Mouse (Mus musculus): ENCODE results near the gene Hspb6. TPM values are rescaled to one million over a fixed set of nuclear protein-coding genes. Genes with fewer than 3 reads are reported as not detected.

The Hspb6 gene
- polyA plus RNA-seq, 1 experiment: 6.4 TPM

DNA sequence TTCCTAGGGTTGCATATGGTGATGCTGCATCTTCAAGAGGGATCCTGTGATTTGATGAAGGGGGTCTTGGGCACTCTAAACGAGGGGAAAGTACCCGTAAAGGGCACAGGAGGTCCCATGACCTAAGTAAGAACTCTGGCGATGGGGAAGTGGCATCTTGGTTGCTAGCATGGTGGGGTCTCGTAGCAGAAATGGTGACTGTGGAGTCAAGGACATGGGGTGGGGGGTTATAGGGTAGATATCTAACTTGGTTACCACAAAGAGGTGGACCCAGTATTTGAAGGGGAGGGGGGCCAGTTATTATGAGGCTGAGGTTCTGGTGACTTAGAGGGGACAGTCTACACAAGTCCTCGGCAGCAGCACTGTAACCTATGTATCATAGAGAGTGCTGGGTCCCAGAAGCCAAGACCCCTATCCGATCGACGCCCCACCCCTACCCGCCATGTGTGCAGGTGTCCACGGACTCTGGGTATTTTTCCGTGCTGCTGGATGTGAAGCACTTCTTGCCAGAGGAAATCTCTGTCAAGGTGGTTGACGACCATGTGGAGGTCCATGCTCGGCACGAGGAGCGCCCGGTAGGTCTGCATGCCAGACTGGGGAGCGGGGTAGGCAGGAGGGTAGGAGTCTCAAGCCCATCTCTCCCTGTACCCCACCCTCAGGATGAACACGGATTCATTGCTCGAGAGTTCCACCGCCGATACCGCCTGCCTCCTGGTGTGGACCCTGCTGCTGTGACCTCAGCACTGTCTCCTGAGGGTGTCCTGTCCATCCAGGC lies 2.0 kb downstream of the Hspb6 start:
- Histone ChIP-seq H3K36me3 (ENCODE audit: control insufficient read depth, insufficient read depth, low read length, poor library complexity, severe bottlenecking) (peaks cover 16% of the 10 kb centered on the region), H3K4me3 (ENCODE audit: low read depth, low read length) (no peak overlapping the region)

DNA sequence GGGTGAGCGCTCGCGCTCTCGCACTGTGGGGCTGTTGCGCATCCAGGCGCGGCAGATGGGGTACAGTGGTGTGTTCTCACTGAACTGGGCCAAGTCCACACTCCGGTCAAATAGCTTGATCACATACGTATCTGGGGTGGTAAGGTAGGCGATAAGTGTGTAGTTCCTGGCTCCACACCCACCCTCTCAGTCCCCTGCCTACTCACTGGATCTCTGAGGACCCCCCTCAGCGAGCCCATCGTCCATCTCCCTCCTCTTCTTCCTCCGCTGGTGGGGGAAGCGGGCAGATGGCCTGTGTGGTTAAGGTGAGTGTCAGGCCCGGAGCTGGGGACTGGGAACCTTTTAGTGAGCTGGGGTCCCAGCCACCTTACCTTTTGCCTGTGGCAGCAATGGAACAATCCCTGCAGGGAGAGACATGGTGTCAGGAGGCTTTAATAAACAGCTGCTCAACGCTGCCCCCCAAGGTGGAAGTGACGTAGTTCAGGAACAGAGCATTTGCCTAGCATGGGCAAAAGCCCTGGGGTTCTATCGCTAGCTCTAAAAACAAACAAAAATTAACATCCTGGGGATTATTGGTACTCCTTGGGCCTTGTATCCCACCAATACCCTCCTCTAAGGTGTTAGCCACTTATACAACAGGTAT lies 5.0 kb downstream of the Hspb6 start:
- no peaks in the 10 kb centered on the region for H3K9me3 ChIP-seq (replicated peaks; ENCODE audit: control insufficient read depth, insufficient read depth, low read length, poor library complexity, severe bottlenecking)
- no peak overlapping the region for H3K4me3 ChIP-seq (ENCODE audit: low read depth, low read length)
- H3K36me3 ChIP-seq (ENCODE audit: control insufficient read depth, insufficient read depth, low read length, poor library complexity, severe bottlenecking): peaks cover 16% of the 10 kb centered on the region
- peak; percentile 14 for TF ChIP-seq CTCF (IDR thresholded peaks at IDR 0.05; ENCODE audit: low read depth, low read length)
- TF ChIP-seq EP300 (IDR thresholded peaks at IDR 0.05; ENCODE audit: insufficient read depth, low read depth, low read length): no peak
- no peak overlapping the region for H3K9ac ChIP-seq (ENCODE audit: low read depth, poor library complexity, severe bottlenecking)
- H3K4me1 ChIP-seq (ENCODE audit: control insufficient read depth, insufficient read depth, low read length): peaks cover 3% of the 10 kb centered on the region
- no peaks in the 10 kb centered on the region for H3K27me3 ChIP-seq (ENCODE audit: control insufficient read depth, insufficient read depth, low read length, poor library complexity, severe bottlenecking)
- H3K27ac ChIP-seq (ENCODE audit: insufficient read depth, low read length): no peak overlapping the region

More for the DNA sequence above, 2.0 kb downstream of the Hspb6 start:
- H3K4me1 ChIP-seq (ENCODE audit: control insufficient read depth, insufficient read depth, low read length): peaks cover 3% of the 10 kb centered on the region
- H3K27ac ChIP-seq (ENCODE audit: insufficient read depth, low read length): no peak overlapping the region
- H3K27me3 ChIP-seq (ENCODE audit: control insufficient read depth, insufficient read depth, low read length, poor library complexity, severe bottlenecking): no peaks in the 10 kb centered on the region
- TF ChIP-seq CTCF (IDR thresholded peaks at IDR 0.05; ENCODE audit: low read depth, low read length) (no peak), EP300 (IDR thresholded peaks at IDR 0.05; ENCODE audit: insufficient read depth, low read depth, low read length) (no peak), POLR2A (IDR thresholded peaks at IDR 0.05; ENCODE audit: insufficient read depth, low read length) (no peak)
- no peaks in the 10 kb centered on the region for H3K9me3 ChIP-seq (replicated peaks; ENCODE audit: control insufficient read depth, insufficient read depth, low read length, poor library complexity, severe bottlenecking)
- peak overlapping the region; percentile 82; the same call in 1 of the 2 replicates for H3K9ac ChIP-seq (ENCODE audit: low read depth, poor library complexity, severe bottlenecking)

DNA sequence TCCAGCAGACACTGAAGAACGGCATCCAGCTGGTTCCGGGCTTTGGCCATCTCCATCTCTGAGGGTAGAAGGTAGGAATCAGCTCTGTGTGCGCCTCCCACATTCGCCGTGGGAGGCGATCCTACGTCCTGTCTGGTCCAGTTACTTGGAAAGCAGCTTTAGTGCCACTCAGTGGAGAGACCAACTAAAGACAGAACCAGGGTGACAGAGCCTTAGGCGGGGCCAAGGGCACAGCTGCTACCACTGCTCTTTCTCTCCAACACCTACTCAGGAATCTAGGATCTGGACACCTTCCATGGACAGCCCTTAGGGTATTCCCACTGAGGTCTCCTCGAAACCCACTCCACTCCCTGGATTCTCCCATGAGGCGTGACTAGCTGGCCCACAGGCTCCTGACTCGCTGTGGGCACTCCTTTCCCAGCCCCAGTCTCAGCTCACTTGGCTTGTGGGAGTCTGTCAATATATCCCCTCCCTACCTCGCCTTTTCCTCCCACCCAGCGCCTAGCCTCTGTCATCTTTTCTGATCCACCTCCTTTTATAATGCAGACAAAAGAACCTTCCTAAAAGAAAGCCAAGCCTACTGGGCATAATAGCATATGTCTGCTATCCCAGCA lies 6.0 kb downstream of the Hspb6 start:
- H3K27me3 ChIP-seq (ENCODE audit: control insufficient read depth, insufficient read depth, low read length, poor library complexity, severe bottlenecking): no peaks in the 10 kb centered on the region
- H3K9me3 ChIP-seq (replicated peaks; ENCODE audit: control insufficient read depth, insufficient read depth, low read length, poor library complexity, severe bottlenecking): no peaks in the 10 kb centered on the region
- no peak overlapping the region for H3K27ac ChIP-seq (ENCODE audit: insufficient read depth, low read length)
- peaks cover 16% of the 10 kb centered on the region for H3K36me3 ChIP-seq (ENCODE audit: control insufficient read depth, insufficient read depth, low read length, poor library complexity, severe bottlenecking)
- H3K9ac ChIP-seq (ENCODE audit: low read depth, poor library complexity, severe bottlenecking): 0 out of 2 replicates have a peak overlapping the region, but pooled peaks have one; percentile 74
- H3K4me3 ChIP-seq (ENCODE audit: low read depth, low read length): no peak overlapping the region
- no peak for TF ChIP-seq POLR2A (IDR thresholded peaks at IDR 0.05; ENCODE audit: insufficient read depth, low read length)
- no peak for TF ChIP-seq CTCF (IDR thresholded peaks at IDR 0.05; ENCODE audit: low read depth, low read length)
- no peak for TF ChIP-seq EP300 (IDR thresholded peaks at IDR 0.05; ENCODE audit: insufficient read depth, low read depth, low read length)
- H3K4me1 ChIP-seq (ENCODE audit: control insufficient read depth, insufficient read depth, low read length): peaks cover 3% of the 10 kb centered on the region

DNA sequence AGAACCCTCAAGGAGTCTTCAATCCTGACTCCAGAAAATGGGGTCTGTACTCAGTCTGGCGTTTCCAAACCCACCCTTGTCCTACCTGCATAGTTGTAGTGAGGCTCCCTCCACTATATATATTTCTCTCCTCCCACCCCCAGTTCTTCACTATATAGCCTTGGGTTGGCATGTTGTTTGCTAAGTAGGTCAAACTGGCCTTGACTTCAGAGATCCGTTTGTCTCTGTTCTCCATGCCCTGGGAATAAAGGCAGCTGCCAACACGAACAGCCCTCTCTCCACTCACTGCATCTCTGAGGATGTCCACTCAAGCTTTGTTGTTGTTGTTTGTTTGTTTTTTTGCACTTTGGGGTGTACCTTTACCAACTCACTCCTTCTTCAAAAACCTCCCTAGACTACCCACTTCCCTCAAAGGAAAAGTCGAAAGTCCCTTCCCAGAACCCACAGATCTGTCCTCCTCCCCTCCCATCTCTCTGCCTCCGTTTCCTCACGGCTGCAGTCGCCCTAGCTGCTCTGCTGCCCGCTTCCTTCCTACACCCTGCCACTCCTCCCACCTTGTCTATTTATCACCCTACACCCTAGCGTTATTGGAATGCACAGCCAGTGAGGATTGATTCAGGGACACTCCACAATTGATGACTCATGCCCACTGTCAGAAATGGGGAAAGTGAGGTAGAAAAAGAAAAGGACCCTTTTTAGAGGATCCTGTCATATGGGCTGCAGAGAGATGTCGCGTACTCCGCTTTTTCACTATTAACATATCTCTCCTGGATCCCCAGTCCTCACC lies 6.9 kb downstream of the Hspb6 start:
- Histone ChIP-seq H3K9me3 (replicated peaks; ENCODE audit: control insufficient read depth, insufficient read depth, low read length, poor library complexity, severe bottlenecking) (no peaks in the 10 kb centered on the region), H3K27ac (ENCODE audit: insufficient read depth, low read length) (peak overlapping the region; percentile 13; the same call in 1 of the 2 replicates), H3K9ac (ENCODE audit: low read depth, poor library complexity, severe bottlenecking) (peak overlapping the region; percentile 74), H3K36me3 (ENCODE audit: control insufficient read depth, insufficient read depth, low read length, poor library complexity, severe bottlenecking) (peaks cover 16% of the 10 kb centered on the region), H3K27me3 (ENCODE audit: control insufficient read depth, insufficient read depth, low read length, poor library complexity, severe bottlenecking) (no peaks in the 10 kb centered on the region), H3K4me1 (ENCODE audit: control insufficient read depth, insufficient read depth, low read length) (peaks cover 3% of the 10 kb centered on the region), H3K4me3 (ENCODE audit: low read depth, low read length) (peak overlapping the region; percentile 93)
- TF ChIP-seq EP300 (IDR thresholded peaks at IDR 0.05; ENCODE audit: insufficient read depth, low read depth, low read length): no peak
- TF ChIP-seq CTCF (IDR thresholded peaks at IDR 0.05; ENCODE audit: low read depth, low read length): no peak
- TF ChIP-seq POLR2A (IDR thresholded peaks at IDR 0.05; ENCODE audit: insufficient read depth, low read length): no peak

DNA sequence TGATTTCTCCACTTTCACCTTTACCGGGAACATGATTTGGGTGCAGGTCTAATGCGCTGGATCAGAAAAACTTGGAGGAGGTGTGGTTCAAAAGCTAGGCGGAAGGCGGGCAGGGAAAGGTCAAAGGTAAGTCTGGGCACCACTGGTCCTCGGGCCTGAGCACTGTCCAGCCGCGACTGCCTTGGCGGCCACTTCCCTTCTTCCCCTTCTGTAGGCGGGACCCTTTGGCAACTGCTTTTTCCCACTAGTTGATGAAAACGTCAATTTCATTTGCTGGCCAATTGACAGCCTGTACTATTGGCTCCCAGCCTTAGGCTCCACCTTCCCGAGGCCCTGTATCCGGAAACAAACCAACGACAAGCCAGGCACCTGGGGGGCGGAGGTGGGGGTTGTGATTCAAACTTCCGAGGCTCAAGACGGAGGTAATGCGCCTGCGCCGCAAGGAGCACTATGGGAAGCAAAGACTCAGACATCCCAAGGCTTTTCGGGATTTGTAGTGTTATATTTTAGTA lies 7.5 kb downstream of the Hspb6 start, which contains the start of gene Lin37:
Gene Lin37, minus strand, starts transcription at position 396 of the 512 bp plus-strand sequence.
- no peaks in the 10 kb centered on the region for H3K27me3 ChIP-seq (ENCODE audit: control insufficient read depth, insufficient read depth, low read length, poor library complexity, severe bottlenecking)
- H3K27ac ChIP-seq (ENCODE audit: insufficient read depth, low read length): peak within 1 kb of the TSS; percentile 13; the same call in 1 of the 2 replicates
- peak within 1 kb of the TSS; percentile 93 for H3K4me3 ChIP-seq (ENCODE audit: low read depth, low read length)
- peaks cover 3% of the 10 kb centered on the region for H3K4me1 ChIP-seq (ENCODE audit: control insufficient read depth, insufficient read depth, low read length)
- H3K36me3 ChIP-seq (ENCODE audit: control insufficient read depth, insufficient read depth, low read length, poor library complexity, severe bottlenecking): peaks cover 16% of the 10 kb centered on the region
- no peaks in the 10 kb centered on the region for H3K9me3 ChIP-seq (replicated peaks; ENCODE audit: control insufficient read depth, insufficient read depth, low read length, poor library complexity, severe bottlenecking)
- H3K9ac ChIP-seq (ENCODE audit: low read depth, poor library complexity, severe bottlenecking): peak within 1 kb of the TSS; percentile 74
- TF ChIP-seq CTCF (IDR thresholded peaks at IDR 0.05; ENCODE audit: low read depth, low read length) (no peak), POLR2A (IDR thresholded peaks at IDR 0.05; ENCODE audit: insufficient read depth, low read length) (peak; percentile 27), EP300 (IDR thresholded peaks at IDR 0.05; ENCODE audit: insufficient read depth, low read depth, low read length) (no peak)
